Mouse (Mus musculus) 3134 (cell line): Measurements from ENCODE around the gene Hebp1.

Experiments
- DNase-seq: peaks from one replicate; pipeline ENCODE4 v3.0.0-alpha.2; 2011; ENCODE audit warnings: low spot score; ENCODE audit not compliant: insufficient read length; ENCODE audit errors: extremely low read depth

Gene Hebp1

DNA sequence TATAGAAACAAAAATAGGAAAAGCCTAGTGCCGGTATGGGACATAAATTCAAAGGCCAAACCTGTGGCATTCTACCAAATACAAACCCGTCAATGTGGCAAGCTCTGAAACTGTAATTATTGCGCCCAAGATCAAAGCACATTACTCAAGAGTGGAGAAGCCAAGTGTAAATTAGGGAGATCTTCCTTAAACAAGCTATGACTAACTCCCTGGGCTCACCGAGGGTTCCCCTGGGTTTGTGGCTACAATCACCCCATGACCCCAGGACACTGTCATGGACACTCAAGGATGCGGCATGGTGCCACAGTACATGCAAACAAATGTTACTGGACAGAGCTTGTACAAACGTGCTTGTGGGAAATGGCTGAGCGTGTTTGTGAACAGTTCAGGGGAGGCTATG lies 64.7 kb downstream of the Hebp1 start:
- no peak for DNase-seq

DNA sequence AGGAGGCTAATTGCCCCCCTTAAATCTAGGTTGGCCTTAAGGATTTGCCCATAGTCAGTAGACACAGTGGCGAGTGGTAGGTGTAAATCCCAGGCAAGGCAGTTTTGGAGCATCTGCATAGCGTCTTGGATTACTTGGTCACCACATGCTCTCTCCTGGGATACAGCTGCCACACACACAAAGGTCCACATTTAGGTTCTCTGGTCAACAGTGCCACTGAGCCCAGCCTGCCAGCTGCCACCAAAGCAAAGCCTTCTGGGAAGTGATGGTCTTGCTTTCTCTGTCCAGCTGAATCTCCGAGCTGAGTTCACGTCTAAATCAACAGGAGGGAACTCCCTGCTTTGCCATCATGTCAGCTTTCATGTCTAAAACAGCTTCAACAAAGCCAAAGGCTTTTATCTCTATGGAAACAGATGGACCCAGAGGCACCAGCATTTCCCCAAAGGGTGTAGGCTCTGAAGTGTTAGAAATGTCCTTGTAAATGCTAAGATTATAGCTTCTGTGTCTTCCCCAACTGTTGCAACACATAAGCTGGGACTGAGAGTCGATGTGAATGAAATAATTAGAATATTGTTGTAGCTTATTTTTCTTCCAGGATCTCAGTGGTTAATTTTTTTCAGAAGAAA lies 73.0 kb downstream of the Hebp1 start:
- no peak for DNase-seq

DNA sequence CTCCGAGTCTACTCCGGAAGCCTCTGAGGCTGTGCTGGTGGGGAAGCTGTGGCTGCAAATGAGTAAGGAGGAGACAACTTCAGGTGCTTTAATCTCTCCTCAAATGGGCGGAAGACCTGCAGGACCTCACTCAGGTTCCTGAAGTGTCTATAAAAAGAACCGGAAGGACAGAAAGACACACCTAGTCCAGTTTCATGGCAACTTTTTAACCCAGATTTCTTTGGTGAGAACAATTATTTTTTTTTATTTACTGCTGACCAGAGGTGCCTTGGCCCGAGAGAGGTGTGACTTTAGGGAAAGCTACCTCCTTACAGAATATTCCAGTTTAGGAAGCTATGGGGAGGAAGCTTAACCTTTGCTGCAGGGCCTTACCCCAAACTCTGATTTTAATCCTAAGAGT lies 79.6 kb downstream of the Hebp1 start, which contains the start of gene Gprc5d:
Gene Gprc5d (minus strand): TSS at position 101 of the 400 bp plus-strand sequence.
- DNase-seq: no peak

DNA sequence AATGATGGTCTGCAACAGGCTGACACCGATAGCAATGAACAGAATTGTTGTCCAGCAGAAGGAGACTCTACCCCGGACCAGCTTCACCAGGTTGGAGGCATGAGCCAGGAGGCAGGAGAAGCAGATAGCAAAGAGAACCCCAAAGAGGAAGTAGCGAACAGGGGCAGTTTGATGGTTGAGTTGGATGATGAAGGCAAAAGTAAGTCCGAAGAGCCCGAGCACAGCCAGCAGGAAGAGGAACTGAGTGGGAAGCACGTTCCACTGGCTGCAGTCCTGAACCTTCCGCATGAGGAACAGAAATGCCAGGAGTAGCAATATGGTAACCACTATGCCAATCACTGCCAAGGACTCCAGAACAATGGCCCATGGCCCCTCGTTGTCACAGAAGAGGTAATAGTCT lies 81.3 kb downstream of the Hebp1 start:
- DNase-seq: no peak

DNA sequence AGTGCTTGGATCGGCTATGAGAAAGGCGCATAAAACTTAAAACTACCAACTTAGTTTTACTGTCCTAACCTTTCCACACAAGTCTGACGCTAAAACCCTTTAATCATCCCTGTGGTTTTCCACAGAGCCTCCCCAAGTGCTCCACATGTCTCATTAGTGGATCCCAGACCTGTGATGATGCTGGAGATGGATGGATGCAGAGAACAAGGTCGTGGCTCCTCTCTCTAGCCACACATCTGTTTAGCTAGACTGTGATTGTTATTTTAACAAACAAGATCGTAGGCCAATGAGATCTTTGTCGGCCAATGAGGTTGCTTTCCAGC lies 84.7 kb downstream of the Hebp1 start:
- DNase-seq: no peak

DNA sequence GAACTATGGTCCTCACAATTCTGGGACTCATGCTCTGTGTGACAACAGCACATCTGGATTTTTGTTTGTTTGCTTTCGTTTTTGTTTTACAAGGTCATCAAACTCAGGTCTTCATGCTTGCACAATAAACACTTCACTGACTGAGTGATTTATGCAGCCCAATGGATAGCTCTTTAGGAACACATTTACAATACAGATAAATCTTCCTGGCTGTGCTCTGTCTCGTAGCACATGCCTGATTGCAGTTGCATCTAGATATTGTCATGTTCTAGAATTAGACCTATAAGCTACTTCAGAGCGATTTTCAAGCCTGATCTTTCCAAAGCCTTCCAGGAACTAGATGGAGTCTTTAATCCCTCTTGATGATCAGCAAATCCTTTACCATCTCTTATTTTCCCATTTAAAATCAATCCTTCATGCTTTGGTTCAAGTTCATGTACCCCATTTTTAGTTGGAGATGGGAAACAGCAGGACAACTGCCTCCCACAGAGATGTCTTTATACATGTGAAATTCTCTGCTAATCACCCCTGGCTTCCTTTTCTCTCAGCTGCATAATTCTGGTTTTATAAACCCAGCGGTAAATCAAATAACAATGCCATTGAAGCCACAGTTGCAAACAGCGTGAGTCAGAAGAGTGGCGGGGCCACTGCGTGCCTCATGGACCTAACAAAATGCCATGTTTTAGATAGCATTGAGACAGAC lies 85.3 kb downstream of the Hebp1 start:
- no peak for DNase-seq

DNA sequence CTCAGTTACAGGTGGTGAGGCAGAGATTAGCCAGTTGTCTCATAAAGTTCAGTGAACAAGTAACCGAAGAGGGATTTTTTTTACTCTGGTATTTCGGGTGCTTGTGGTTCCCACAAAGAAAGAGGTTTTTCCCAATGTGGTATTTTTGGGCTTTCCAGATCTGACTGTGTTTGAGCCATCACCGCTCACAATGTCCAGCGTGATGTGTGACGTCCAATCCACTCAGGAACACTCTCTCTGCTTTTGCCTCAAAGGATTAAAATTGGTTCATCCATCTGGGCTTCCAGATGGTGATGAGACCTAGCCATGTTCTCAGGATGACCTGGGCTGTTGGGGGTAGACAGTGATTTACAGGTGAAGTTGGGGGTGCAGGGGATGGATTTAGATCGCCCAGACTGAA lies 90.8 kb downstream of the Hebp1 start:
- DNase-seq: no peak

DNA sequence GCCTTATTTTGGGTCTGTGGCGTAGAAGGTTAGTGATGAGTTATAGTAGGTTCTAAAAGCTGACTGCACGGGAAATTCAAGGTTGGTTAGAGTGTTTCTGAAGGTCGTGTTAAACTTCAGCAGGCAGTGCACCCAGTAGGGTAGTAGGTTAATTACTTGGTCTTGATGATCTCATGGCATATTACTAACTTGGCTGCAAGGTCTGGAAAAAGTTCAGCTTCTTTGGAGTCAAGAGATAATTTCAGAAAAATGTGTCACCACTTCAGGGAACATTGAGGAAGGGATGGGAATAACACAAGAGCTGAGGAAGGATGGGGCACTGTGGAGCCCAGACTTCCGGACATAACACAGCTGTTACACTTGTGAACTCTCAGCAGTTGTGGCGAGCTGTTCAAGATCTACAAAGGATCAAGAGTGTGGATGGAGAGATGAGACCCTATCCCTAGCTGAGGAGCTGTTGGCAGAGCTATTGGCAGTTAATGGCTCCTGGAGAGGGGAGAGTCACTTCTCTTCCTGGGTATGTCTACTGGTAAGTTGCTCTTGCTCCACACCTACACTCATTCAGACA lies 95.0 kb downstream of the Hebp1 start:
- DNase-seq: peak; percentile 37

DNA sequence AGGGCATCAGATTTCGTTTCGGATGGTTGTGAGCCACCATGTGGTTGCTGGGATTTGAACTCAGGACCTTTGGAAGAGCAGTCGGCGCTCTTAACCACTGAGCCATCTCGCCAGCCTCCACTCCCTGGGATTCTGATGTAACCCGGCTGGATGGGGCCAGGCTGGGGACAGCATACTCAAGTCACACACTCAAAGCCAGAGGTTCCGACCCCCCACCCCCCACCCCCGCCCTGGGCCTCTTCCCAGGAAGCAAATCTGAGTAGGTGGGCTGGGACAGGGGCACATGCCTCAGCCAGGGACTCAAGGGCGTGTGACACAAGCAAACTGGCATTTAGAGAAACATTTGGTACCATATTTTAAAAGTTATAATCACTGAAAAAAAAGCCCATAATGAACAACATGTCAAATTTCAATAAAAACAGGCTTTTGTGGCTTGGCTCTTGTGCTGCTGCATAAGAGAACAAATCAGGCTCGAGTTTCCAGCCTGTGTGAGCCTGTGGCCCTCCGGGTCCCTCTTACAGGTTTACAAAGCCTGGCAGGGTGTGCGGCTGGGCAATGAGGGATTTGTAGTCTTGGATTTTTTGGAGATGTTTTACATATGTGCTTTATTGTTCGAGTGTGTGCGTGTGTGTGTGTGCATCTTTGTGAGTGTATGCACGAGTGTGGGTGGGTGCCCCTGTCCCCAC lies 96.9 kb downstream of the Hebp1 start:
- no peak for DNase-seq

DNA sequence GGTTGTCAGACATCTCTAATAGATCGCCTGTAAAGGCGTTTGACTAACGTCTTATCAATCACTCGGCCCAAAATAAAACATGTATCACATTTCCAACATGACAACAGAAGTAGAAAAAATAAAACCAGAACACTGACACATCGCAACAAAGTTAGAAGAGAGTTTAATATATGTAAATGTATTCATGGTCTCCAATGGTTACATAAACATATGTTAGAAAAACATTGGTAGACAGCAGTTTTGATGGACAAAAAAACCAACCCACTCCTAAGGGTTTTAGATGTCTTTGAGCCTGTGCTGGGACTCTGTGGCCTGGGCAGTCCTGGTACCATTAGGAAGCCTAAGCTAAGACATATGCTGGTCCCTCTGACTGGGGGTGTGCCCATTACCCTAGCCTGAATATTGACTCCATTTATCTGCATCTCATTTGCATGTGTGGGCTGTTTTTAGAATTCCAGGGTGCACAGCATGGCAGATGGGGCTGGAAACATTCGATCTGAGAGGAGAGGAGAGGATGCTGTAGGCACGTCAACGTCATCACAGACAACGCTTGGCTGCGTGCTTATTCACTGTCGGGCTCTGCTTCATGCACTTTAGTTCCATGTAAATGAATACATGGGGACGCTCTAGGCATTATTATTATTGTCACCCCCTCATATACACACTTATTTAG lies 104.9 kb downstream of the Hebp1 start:
- no peak for DNase-seq

DNA sequence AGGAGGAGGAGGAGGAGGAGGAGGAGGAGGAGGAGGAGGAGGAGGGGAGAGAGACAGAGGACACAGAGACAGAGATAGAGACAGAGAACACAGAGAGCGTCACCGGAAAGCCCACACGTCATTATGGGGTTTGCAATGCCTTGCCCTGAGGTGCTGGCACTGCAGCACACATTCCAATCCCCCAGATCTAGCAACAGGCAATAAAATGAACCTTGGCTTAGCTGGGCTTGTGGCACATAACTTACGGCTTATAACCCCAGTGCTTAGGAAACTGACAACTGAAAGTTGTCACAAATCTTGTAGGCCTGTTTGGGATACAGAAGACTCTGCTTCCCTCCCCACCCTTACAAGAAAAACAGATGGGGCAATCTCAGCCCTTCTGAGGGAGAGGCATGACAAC lies 107.2 kb downstream of the Hebp1 start:
- peak; percentile 43 for DNase-seq

DNA sequence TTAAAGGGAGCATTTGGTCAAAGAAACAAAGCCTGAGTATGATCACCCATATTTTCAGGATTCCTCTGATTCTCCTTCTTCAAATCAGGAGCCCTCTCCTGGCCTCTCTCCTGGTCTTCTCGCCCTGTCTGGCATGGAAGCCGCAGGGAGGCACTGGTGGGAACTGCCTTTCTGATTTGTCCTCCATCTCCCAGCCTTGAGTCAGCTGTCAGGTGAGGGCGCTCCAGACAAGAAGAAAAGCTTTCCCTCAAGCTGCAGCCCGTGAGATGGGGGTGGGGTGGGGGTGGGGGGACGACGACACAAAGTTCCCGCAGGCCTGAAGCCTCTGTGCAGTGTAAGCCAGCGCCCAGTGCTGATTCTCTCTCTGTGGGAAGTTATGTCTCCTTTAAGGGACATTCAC lies 108.0 kb downstream of the Hebp1 start:
- DNase-seq: peak; percentile 50

DNA sequence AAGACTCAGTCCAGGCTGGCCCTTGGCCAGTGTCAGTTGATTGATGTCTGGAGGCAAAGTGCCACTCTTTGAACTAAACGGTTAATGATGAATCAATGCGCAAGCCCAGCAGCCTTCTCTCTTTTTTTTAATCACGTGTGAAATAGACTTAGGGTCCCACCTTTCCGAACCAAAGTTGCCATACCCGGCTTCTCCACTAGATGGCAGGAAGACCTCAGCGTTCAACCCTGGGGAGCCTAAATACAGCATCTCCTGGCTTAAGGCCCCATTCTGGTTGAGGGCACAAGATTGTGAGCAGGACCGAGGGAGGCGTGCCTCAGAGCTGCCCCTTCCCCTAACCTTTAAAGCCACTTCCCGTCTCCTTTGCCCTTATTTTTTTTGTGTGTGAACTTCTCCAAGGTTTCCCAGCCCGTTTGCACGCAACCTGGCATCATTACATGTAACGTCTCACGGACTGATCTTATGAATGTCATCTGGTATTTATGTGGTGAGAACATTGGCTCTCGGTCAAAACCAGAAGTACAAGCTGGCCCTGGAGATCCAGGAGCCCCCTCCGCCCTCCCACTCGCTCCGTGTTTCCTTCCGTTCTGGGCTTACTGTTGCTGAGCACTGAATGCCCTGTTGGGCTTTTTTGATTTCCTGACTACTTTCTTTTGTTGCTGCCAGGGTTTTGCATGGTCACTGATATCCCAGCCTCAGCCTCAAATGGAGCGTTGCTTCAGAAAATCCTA lies 109.9 kb downstream of the Hebp1 start:
- DNase-seq: peak; percentile 85
